Mouse (Mus musculus): ENCODE measurements around the gene Kcna6. TPM values are rescaled to one million over a fixed set of nuclear protein-coding genes. Genes with fewer than 3 reads are reported as not detected.

Gene Kcna6
- polyA plus RNA-seq, 1 experiment: 0.26 TPM

DNA sequence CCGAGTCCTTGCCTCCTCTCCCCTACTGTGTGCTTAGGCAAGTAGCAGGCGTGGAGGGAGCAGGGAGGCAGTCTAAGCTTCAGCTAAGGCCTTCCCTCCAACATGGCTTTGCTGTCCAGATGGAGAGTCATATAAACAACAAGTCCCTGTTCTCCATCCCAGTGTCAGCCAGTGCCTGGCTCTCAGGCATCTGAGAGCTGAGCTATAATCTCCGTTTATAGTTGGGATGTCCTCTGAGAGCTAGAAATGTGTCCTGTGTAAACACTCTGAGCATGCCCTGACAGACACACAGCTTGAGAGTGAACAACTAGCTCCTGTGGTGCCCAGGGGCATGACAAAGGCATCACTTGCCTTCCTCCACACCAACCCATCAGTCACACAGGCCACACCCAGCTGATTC is 55.3 kb downstream of the Kcna6 start:
- Histone ChIP-seq H3K27ac (ENCODE audit: control insufficient read depth, insufficient read depth, low read length) (no peak overlapping the region), H3K27me3 (ENCODE audit: control insufficient read depth, insufficient read depth, low read length) (no peaks in the 10 kb centered on the region), H3K4me3 (ENCODE audit: control insufficient read depth, insufficient read depth, low read length) (no peak overlapping the region), H3K36me3 (ENCODE audit: control insufficient read depth, insufficient read depth, low read length) (no peaks in the 10 kb centered on the region), H3K4me1 (replicated peaks; ENCODE audit: control insufficient read depth, insufficient read depth, low read length) (no peaks in the 10 kb centered on the region)
- WGBS: 90% methylated on average over 3 of the region's 3 CpGs
- TF ChIP-seq CTCF (IDR thresholded peaks at IDR 0.05; ENCODE audit: borderline replicate concordance, control insufficient read depth, extremely low read depth, insufficient read depth, low read length, poor library complexity) (no peak), POLR2A (IDR thresholded peaks at IDR 0.05; ENCODE audit: control insufficient read depth, extremely low read depth, insufficient read depth, low read length, poor library complexity) (no peak)
- no peak for DNase-seq

DNA sequence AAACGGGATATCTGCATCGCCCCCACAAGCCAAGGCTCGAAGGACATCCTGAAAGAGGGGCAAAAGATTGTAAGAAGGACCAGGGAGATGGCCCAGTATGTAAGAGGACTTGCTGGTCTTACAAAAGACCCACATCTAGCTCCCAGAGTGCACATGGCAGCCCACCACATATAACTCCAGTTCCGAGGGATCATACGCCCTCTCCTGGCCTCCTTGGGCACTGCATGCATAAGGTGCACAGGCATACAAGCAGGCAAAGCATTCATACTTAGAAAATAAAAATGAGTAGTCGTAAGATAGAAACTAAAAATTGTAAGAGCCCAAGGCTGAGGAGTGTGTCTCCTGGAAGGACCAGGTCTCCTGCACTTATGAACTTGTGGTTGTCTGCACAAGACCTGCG is 61.5 kb downstream of the Kcna6 start:
- Histone ChIP-seq H3K27ac (ENCODE audit: control insufficient read depth, insufficient read depth, low read length) (no peak overlapping the region), H3K4me1 (replicated peaks; ENCODE audit: control insufficient read depth, insufficient read depth, low read length) (no peaks in the 10 kb centered on the region), H3K36me3 (ENCODE audit: control insufficient read depth, insufficient read depth, low read length) (no peaks in the 10 kb centered on the region), H3K27me3 (ENCODE audit: control insufficient read depth, insufficient read depth, low read length) (no peaks in the 10 kb centered on the region), H3K4me3 (ENCODE audit: control insufficient read depth, insufficient read depth, low read length) (no peak overlapping the region)
- TF ChIP-seq CTCF (IDR thresholded peaks at IDR 0.05; ENCODE audit: borderline replicate concordance, control insufficient read depth, extremely low read depth, insufficient read depth, low read length, poor library complexity): no peak
- no peak for TF ChIP-seq POLR2A (IDR thresholded peaks at IDR 0.05; ENCODE audit: control insufficient read depth, extremely low read depth, insufficient read depth, low read length, poor library complexity)
- no peak for DNase-seq
- 73% methylated on average over 7 of the region's 7 CpGs for WGBS

DNA sequence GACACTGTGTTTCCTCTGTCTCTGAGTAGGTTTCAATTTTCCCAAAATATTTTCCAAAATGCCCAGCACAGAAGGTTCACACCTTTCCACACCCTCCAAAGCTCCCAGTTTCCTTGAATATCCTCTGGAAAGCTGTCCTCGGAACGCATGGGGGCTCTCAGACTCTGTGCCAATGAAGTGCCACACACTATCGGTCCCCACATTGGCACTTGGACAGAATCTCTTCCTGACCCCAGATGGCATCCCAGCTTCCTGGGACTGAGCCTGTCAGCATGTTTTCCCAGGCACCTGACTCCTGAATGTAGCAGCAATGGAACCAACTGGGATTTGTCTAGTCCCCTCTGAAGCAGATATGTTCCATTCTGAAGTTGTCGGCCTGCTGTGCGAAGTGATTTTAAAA is 73.5 kb downstream of the Kcna6 start:
- WGBS: 96% methylated on average over 5 of the region's 5 CpGs
- Histone ChIP-seq H3K4me1 (replicated peaks; ENCODE audit: control insufficient read depth, insufficient read depth, low read length) (no peaks in the 10 kb centered on the region), H3K27me3 (ENCODE audit: control insufficient read depth, insufficient read depth, low read length) (no peaks in the 10 kb centered on the region), H3K36me3 (ENCODE audit: control insufficient read depth, insufficient read depth, low read length) (no peaks in the 10 kb centered on the region), H3K27ac (ENCODE audit: control insufficient read depth, insufficient read depth, low read length) (no peak overlapping the region), H3K4me3 (ENCODE audit: control insufficient read depth, insufficient read depth, low read length) (no peak overlapping the region)
- no peak for DNase-seq
- TF ChIP-seq CTCF (IDR thresholded peaks at IDR 0.05; ENCODE audit: borderline replicate concordance, control insufficient read depth, extremely low read depth, insufficient read depth, low read length, poor library complexity) (no peak), POLR2A (IDR thresholded peaks at IDR 0.05; ENCODE audit: control insufficient read depth, extremely low read depth, insufficient read depth, low read length, poor library complexity) (no peak)

DNA sequence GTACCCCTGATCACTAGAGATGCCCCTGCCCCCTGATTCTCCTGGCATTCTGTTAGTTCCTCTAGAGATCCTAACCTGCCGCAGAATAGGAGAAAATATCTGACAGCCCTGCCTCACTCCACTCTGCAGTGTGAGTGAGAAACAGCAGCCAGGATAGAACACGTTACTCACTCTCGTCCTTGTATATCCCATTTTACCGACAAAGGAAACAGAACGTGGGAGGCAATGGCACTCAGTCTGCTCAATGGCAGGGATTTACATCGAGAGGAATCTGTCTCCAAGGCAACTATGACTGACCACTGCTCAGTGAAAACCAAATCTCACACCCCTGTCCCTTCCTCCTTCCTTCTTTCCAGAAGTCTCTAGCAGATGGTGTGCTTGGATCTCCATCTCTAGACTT is 74.4 kb downstream of the Kcna6 start:
- TF ChIP-seq CTCF (IDR thresholded peaks at IDR 0.05; ENCODE audit: borderline replicate concordance, control insufficient read depth, extremely low read depth, insufficient read depth, low read length, poor library complexity): no peak
- Histone ChIP-seq H3K27ac (ENCODE audit: control insufficient read depth, insufficient read depth, low read length) (no peak overlapping the region), H3K36me3 (ENCODE audit: control insufficient read depth, insufficient read depth, low read length) (no peaks in the 10 kb centered on the region), H3K27me3 (ENCODE audit: control insufficient read depth, insufficient read depth, low read length) (no peaks in the 10 kb centered on the region), H3K4me3 (ENCODE audit: control insufficient read depth, insufficient read depth, low read length) (no peak overlapping the region), H3K4me1 (replicated peaks; ENCODE audit: control insufficient read depth, insufficient read depth, low read length) (no peaks in the 10 kb centered on the region)
- DNase-seq: no peak
- WGBS: 69% methylated on average over 6 of the region's 6 CpGs

DNA sequence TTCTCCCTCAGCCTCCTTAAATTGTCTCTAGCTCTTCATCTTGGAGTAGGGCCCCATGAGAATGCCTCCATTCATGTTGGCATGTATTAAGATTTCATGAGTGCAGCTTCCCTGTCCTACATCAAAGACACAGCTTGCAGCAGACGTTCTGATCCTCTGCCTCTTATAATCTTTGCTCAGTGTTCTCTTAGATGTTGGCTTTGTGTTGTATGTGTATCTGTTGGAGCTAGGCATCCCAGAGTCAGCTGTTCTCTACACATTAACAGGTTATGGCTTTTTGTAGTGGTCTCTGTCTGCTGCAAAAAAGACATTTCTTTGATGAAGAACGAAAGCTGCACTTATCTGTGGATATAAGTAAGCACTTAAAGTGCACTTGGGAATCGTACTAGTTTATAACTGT is 75.9 kb downstream of the Kcna6 start:
- no peak overlapping the region for H3K4me3 ChIP-seq (ENCODE audit: control insufficient read depth, insufficient read depth, low read length)
- no peaks in the 10 kb centered on the region for H3K4me1 ChIP-seq (replicated peaks; ENCODE audit: control insufficient read depth, insufficient read depth, low read length)
- H3K27me3 ChIP-seq (ENCODE audit: control insufficient read depth, insufficient read depth, low read length): no peaks in the 10 kb centered on the region
- DNase-seq: no peak
- no peaks in the 10 kb centered on the region for H3K36me3 ChIP-seq (ENCODE audit: control insufficient read depth, insufficient read depth, low read length)
- TF ChIP-seq POLR2A (IDR thresholded peaks at IDR 0.05; ENCODE audit: control insufficient read depth, extremely low read depth, insufficient read depth, low read length, poor library complexity) (no peak), CTCF (IDR thresholded peaks at IDR 0.05; ENCODE audit: borderline replicate concordance, control insufficient read depth, extremely low read depth, insufficient read depth, low read length, poor library complexity) (no peak)
- WGBS: 88% methylated on average over 3 of the region's 3 CpGs
- no peak overlapping the region for H3K27ac ChIP-seq (ENCODE audit: control insufficient read depth, insufficient read depth, low read length)

Other genes starting within 250 kb of the Kcna6 start
- gene Kcna5, start 205.3 kb downstream of the Kcna6 start, polyA plus RNA-seq (2012; rRNA removed): 0.92 and 1.6 TPM in 2 replicates
- 0.31 and 0.39 TPM in 2 replicates for gene Kcna1, start 94.3 kb downstream of the Kcna6 start, polyA plus RNA-seq (2012; rRNA removed)
- 88.7 and 98.3 TPM in 2 replicates for gene Ndufa9, start 108.5 kb upstream of the Kcna6 start, polyA plus RNA-seq (2012; rRNA removed)
- gene Akap3, start 112.4 kb upstream of the Kcna6 start, polyA plus RNA-seq (2012; rRNA removed): 0.04 TPM in 1 of 2 replicates, not detected in the other
- gene Dyrk4, start 181.2 kb upstream of the Kcna6 start, polyA plus RNA-seq (2012; rRNA removed): 0.31 and 0.32 TPM in 2 replicates
- gene Rad51ap1, start 198.9 kb upstream of the Kcna6 start, polyA plus RNA-seq (2012; rRNA removed): 28.0 and 31.0 TPM in 2 replicates
- 5.3 and 7.0 TPM in 2 replicates for gene D6Wsu163e, start 199.3 kb upstream of the Kcna6 start, polyA plus RNA-seq (2012; rRNA removed)

All from thymus, adult 2 months (tissue).